In genomic region chr2:59991775-59992174, GRCm38 (mm10) we compare ENCODE assay signal across 14 mouse cellular contexts.
"Had no signal": no experiment of that assay in that cellular context is flagged by ENCODE, and none has a peak within 500 bp of the region (broad histone marks: within the 10 kb centered on the region; RNA-seq: fewer than 3 reads in every experiment).

No protein-coding gene starts in this region.

- H3K9ac ChIP-seq: liver, embryonic 15.5 days; lung, embryonic 14.5 days; midbrain, embryonic 13.5 days had no signal

- H3K4me2 ChIP-seq: liver, embryonic 15.5 days; lung, embryonic 14.5 days; midbrain, embryonic 13.5 days had no signal

- ATAC-seq: midbrain, embryonic 13.5 days; midbrain, embryonic 16.5 days had no signal

- H3K36me3 ChIP-seq: liver, embryonic 15.5 days had no signal

- H3K27ac ChIP-seq: liver, embryonic 15.5 days; midbrain, embryonic 10.5 days had no signal

- DNase-seq: retina, postnatal 1 day; right cerebral cortex, adult 18-20 months; right cerebral cortex, postnatal 25 days; right cerebral cortex, postnatal 4 days; spleen, adult 18-20 months; thymus, adult 18-20 months; thymus, postnatal 14 days; thymus, postnatal 36 days had no signal

- H3K27me3 ChIP-seq: liver, embryonic 15.5 days; midbrain, embryonic 13.5 days had no signal

- H3K4me1 ChIP-seq: liver, embryonic 15.5 days had no signal

- H3K9me3 ChIP-seq: liver, embryonic 15.5 days; midbrain, embryonic 10.5 days; midbrain, embryonic 13.5 days had no signal

- H3K4me3 ChIP-seq: liver, embryonic 15.5 days; midbrain, embryonic 10.5 days; midbrain, embryonic 13.5 days; myocyte had no signal
